28 mouse cellular contexts compared by ENCODE assay signal in genomic region chr11:90398850-90399249, GRCm38 (mm10). TPM values are rescaled to one million over a fixed set of nuclear protein-coding genes. Genes with fewer than 3 reads are reported as not detected.
DNase-seq lines count a peak whose midpoint lies in the region; ATAC-seq and TF ChIP-seq lines count a peak whose summit lies in the region.
"Had no signal": no experiment of that assay in that cellular context is flagged by ENCODE, and none has a peak within 500 bp of the region (broad histone marks: within the 10 kb centered on the region; RNA-seq: fewer than 3 reads in every experiment).

No protein-coding gene starts in this region.

- no peaks in the 10 kb centered on the region for H3K9me3 ChIP-seq in liver, embryonic 11.5 days (ENCODE audit: control insufficient read depth, low read length)
- no peaks in the 10 kb centered on the region for H3K9me3 ChIP-seq in liver, postnatal 0 days (ENCODE audit: low read length)
- H3K9me3 ChIP-seq in liver, embryonic 13.5 days (replicated peaks), result no peaks in the 10 kb centered on the region
- no peaks in the 10 kb centered on the region for H3K9me3 ChIP-seq in forebrain, embryonic 11.5 days (ENCODE audit: control insufficient read depth, low read length)
- H3K9me3 ChIP-seq: embryonic facial prominence, embryonic 12.5 days; forebrain, embryonic 13.5 days; heart, embryonic 12.5 days; heart, embryonic 15.5 days; hindbrain, embryonic 10.5 days; hindbrain, embryonic 13.5 days; intestine, embryonic 15.5 days had no signal

- no peaks in the 10 kb centered on the region for H3K36me3 ChIP-seq in liver, embryonic 11.5 days (ENCODE audit: control insufficient read depth, insufficient read depth, low read length)
- no peaks in the 10 kb centered on the region for H3K36me3 ChIP-seq in liver, postnatal 0 days (replicated peaks; ENCODE audit: insufficient read depth, low read length)
- H3K36me3 ChIP-seq in liver, embryonic 13.5 days, result no peaks in the 10 kb centered on the region
- H3K36me3 ChIP-seq in forebrain, embryonic 11.5 days (ENCODE audit: control insufficient read depth, insufficient read depth, low read length), result no peaks in the 10 kb centered on the region
- H3K36me3 ChIP-seq: embryonic facial prominence, embryonic 12.5 days; heart, embryonic 12.5 days; heart, embryonic 15.5 days; hindbrain, embryonic 10.5 days; hindbrain, embryonic 13.5 days; intestine, embryonic 15.5 days had no signal

- 0 out of 2 replicates have a peak, but pooled peaks cover 5% of the 10 kb centered on the region for H3K4me1 ChIP-seq in liver, embryonic 11.5 days (replicated peaks; ENCODE audit: control insufficient read depth, insufficient read depth, low read length)
- H3K4me1 ChIP-seq in liver, postnatal 0 days (ENCODE audit: insufficient read depth), result no peaks in the 10 kb centered on the region
- H3K4me1 ChIP-seq in liver, embryonic 13.5 days (replicated peaks), result peaks cover 8% of the 10 kb centered on the region
- no peaks in the 10 kb centered on the region for H3K4me1 ChIP-seq in forebrain, embryonic 11.5 days (replicated peaks; ENCODE audit: control insufficient read depth, insufficient read depth, low read length)
- H3K4me1 ChIP-seq: embryonic facial prominence, embryonic 12.5 days; forebrain, embryonic 13.5 days; heart, embryonic 12.5 days; heart, embryonic 15.5 days; hindbrain, embryonic 10.5 days; hindbrain, embryonic 13.5 days; intestine, embryonic 15.5 days had no signal

- no peak overlapping the region for H3K27ac ChIP-seq in liver, embryonic 11.5 days (ENCODE audit: low read depth, low read length)
- no peak overlapping the region for H3K27ac ChIP-seq in liver, postnatal 0 days (ENCODE audit: low read depth)
- no peak overlapping the region for H3K27ac ChIP-seq in liver, embryonic 13.5 days
- H3K27ac ChIP-seq in forebrain, embryonic 11.5 days (ENCODE audit: low read depth, low read length), result no peak overlapping the region
- H3K27ac ChIP-seq: embryonic facial prominence, embryonic 12.5 days; forebrain, embryonic 13.5 days; heart, embryonic 15.5 days; hindbrain, embryonic 10.5 days; hindbrain, embryonic 13.5 days; intestine, embryonic 15.5 days had no signal

- 21% methylated on average over 6 of the region's 6 CpGs for WGBS in liver, embryonic 11.5 days
- WGBS in liver, postnatal 0 days (ENCODE audit: insufficient replicate concordance), result 22% methylated on average over 6 of the region's 6 CpGs
- 13% methylated on average over 6 of the region's 6 CpGs for WGBS in liver, embryonic 13.5 days (ENCODE audit: insufficient replicate concordance)
- WGBS in forebrain, embryonic 11.5 days, result 42% methylated on average over 6 of the region's 6 CpGs

- no peaks in the 10 kb centered on the region for H3K27me3 ChIP-seq in liver, embryonic 11.5 days (replicated peaks; ENCODE audit: control insufficient read depth, insufficient read depth, low read length)
- no peaks in the 10 kb centered on the region for H3K27me3 ChIP-seq in liver, postnatal 0 days (ENCODE audit: insufficient read depth, low read length)
- H3K27me3 ChIP-seq in liver, embryonic 13.5 days, result no peaks in the 10 kb centered on the region
- no peaks in the 10 kb centered on the region for H3K27me3 ChIP-seq in forebrain, embryonic 11.5 days (ENCODE audit: control insufficient read depth, insufficient read depth, low read length)
- H3K27me3 ChIP-seq: embryonic facial prominence, embryonic 12.5 days; heart, embryonic 12.5 days; heart, embryonic 15.5 days; hindbrain, embryonic 13.5 days; intestine, embryonic 15.5 days had no signal

- no peak for DNase-seq in liver, embryonic 11.5 days (ENCODE audit: low spot score)
- no peak for DNase-seq in liver, postnatal 0 days
- DNase-seq in MEL-GATA-1-ER (ENCODE audit: extremely low read depth, low read depth), result peak; percentile 50
- DNase-seq in liver, embryonic 13.5 days, result no peak
- no peak for DNase-seq in forebrain, embryonic 11.5 days (ENCODE audit: low spot score)
- no peak for DNase-seq in spleen, postnatal 14 days (ENCODE audit: low spot score in 2 of 2)
- DNase-seq: adrenal gland, postnatal 14 days; cerebellum, adult 11-12 months; cerebellum, adult 8-10 months; cerebellum, postnatal 10 days; cerebellum, postnatal 36 days; gastrocnemius, postnatal 10 days; gastrocnemius, postnatal 36 days; heart, postnatal 10 days; heart, postnatal 36 days had no signal

- no peak overlapping the region for H3K9ac ChIP-seq in liver, embryonic 11.5 days (ENCODE audit: low read depth, low read length)
- no peak overlapping the region for H3K9ac ChIP-seq in liver, postnatal 0 days (replicated peaks)
- H3K9ac ChIP-seq in liver, embryonic 13.5 days, result no peak overlapping the region
- H3K9ac ChIP-seq in forebrain, embryonic 11.5 days (ENCODE audit: low read length), result no peak overlapping the region
- H3K9ac ChIP-seq: embryonic facial prominence, embryonic 12.5 days; forebrain, embryonic 13.5 days; heart, embryonic 12.5 days; heart, embryonic 15.5 days; hindbrain, embryonic 13.5 days; intestine, embryonic 15.5 days had no signal

- peak; percentile 61 for ATAC-seq in liver, embryonic 11.5 days (replicated peaks; ENCODE audit: low FRiP score)
- no peak for ATAC-seq in liver, postnatal 0 days
- ATAC-seq in liver, embryonic 13.5 days (ENCODE audit: low read depth), result peak; percentile 68
- ATAC-seq in megakaryocyte-erythroid progenitor cell, adult 5-6 weeks (replicated peaks; ENCODE audit: low FRiP score, low TSS enrichment, poor library complexity, severe bottlenecking), result peak; percentile 66
- no peak for ATAC-seq in forebrain, embryonic 11.5 days (replicated peaks; ENCODE audit: low FRiP score)
- ATAC-seq: CD4-positive, CD25-positive, alpha-beta regulatory T cell, adult 4 months; forebrain, embryonic 13.5 days; forebrain, embryonic 16.5 days; hindbrain, embryonic 16.5 days; intestine, embryonic 15.5 days; Patski had no signal

- H3K4me3 ChIP-seq in liver, embryonic 11.5 days (ENCODE audit: low read depth, low read length), result no peak overlapping the region
- no peak overlapping the region for H3K4me3 ChIP-seq in liver, postnatal 0 days (ENCODE audit: low read depth, low read length)
- H3K4me3 ChIP-seq in liver, embryonic 13.5 days (replicated peaks), result no peak overlapping the region
- no peak overlapping the region for H3K4me3 ChIP-seq in forebrain, embryonic 11.5 days (ENCODE audit: low read depth, low read length)
- H3K4me3 ChIP-seq: embryonic facial prominence, embryonic 12.5 days; erythroblast, embryonic 14.5 days; forebrain, embryonic 13.5 days; heart, embryonic 12.5 days; heart, embryonic 15.5 days; hindbrain, embryonic 10.5 days; hindbrain, embryonic 13.5 days; intestine, embryonic 15.5 days had no signal

- TF ChIP-seq CTCF in liver, postnatal 0 days (IDR thresholded peaks at IDR 0.05; ENCODE audit: low read depth), result no peak

- no peak overlapping the region for H3K4me2 ChIP-seq in liver, embryonic 11.5 days
- no peak overlapping the region for H3K4me2 ChIP-seq in liver, postnatal 0 days (ENCODE audit: low read depth, low read length)
- H3K4me2 ChIP-seq in liver, embryonic 13.5 days, result no peak overlapping the region
- no peak overlapping the region for H3K4me2 ChIP-seq in forebrain, embryonic 11.5 days (ENCODE audit: low read depth, low read length, severe bottlenecking)
- H3K4me2 ChIP-seq: embryonic facial prominence, embryonic 12.5 days; forebrain, embryonic 13.5 days; heart, embryonic 12.5 days; heart, embryonic 15.5 days; hindbrain, embryonic 13.5 days; intestine, embryonic 15.5 days had no signal

- no peak for TF ChIP-seq EP300 in liver, postnatal 0 days (IDR thresholded peaks at IDR 0.05; ENCODE audit: low read depth)

RNA-seq across cellular contexts. Expression of gene Hlf, which starts 8.2 kb away (rescaled TPM):
- polyA plus RNA-seq in liver, embryonic 11.5 days (2014; fragmentation: Nextera tagmentation; extraction: Ambion mirVana), result 6.6 and 6.9 TPM in 2 replicates
- polyA plus RNA-seq in liver, postnatal 0 days (2015; fragmentation: Nextera tagmentation; extraction: Ambion mirVana), result 8.8 and 9.6 TPM in 2 replicates
- 3.6 and 5.3 TPM in 2 replicates for polyA plus RNA-seq in liver, embryonic 13.5 days (2015; fragmentation: Nextera tagmentation; extraction: Ambion mirVana)
- 0.70 and 4.8 TPM in 2 replicates for total RNA-seq in megakaryocyte-erythroid progenitor cell, adult 5-6 weeks (2014; fragmentation: Nextera tagmentation)
- 0.70 and 4.6 TPM in 2 replicates for total RNA-seq in megakaryocyte-erythroid progenitor cell, adult 5-6 weeks (2017)
- polyA plus RNA-seq in forebrain, embryonic 11.5 days (2014; fragmentation: Nextera tagmentation; extraction: Ambion mirVana), result 1.2 and 2.2 TPM in 2 replicates

Comparison
In these comparisons a context has a peak if more than half of its experiments do, and no peak if none do; other contexts are left out.
1. ATAC-seq: peak in liver, embryonic 11.5 days (single experiment), liver, embryonic 13.5 days (single experiment) and megakaryocyte-erythroid progenitor cell, adult 5-6 weeks (single experiment); none in liver, postnatal 0 days (single experiment) and forebrain, embryonic 11.5 days (single experiment).